Mouse (Mus musculus): ENCODE data around the gene Nmb. TPM values are rescaled to one million over a fixed set of nuclear protein-coding genes. Genes with fewer than 3 reads are reported as not detected.

Gene Nmb
- 10.4 and 12.3 TPM in 2 replicates for polyA plus RNA-seq (2012; rRNA removed)

GRCm38 (mm10) chr7:80904921-80905515 lies at the start of gene Nmb:
Nmb (minus strand) TSS chr7:80905076.

GRCm38 (mm10) chr7:80947445-80948350 lies 42.8 kb upstream of the Nmb start, which contains the start of gene Sec11a:
Sec11a (minus strand) TSS chr7:80947780.

GRCm38 (mm10) chr7:80900944-80901501 lies 3.9 kb downstream of the Nmb start, which contains the start of gene Wdr73:
Wdr73 (minus strand) TSS chr7:80901269.

GRCm38 (mm10) chr7:80860729-80861274 lies 44.1 kb downstream of the Nmb start, which contains the start of gene Zscan2:
Zscan2 (plus strand) TSS chr7:80860920.

Other genes starting within 250 kb of the Nmb start
- gene Crtc3, start 216.2 kb downstream of the Nmb start, polyA plus RNA-seq (2012; rRNA removed), result 13.7 and 16.2 TPM in 2 replicates
- gene Iqgap1, start 79.1 kb downstream of the Nmb start, polyA plus RNA-seq (2012; rRNA removed), result 28.8 and 29.7 TPM in 2 replicates
- gene Zscan2, start 44.2 kb downstream of the Nmb start, polyA plus RNA-seq (2012; rRNA removed), result 25.7 and 29.5 TPM in 2 replicates
- gene Wdr73, start 3.8 kb downstream of the Nmb start, polyA plus RNA-seq (2012; rRNA removed), result 34.4 and 35.0 TPM in 2 replicates
- 109 and 113 TPM in 2 replicates for gene Sec11a, start 42.7 kb upstream of the Nmb start, polyA plus RNA-seq (2012; rRNA removed)
- 14.2 and 16.6 TPM in 2 replicates for gene Zfp592, start 88.6 kb upstream of the Nmb start, polyA plus RNA-seq (2012; rRNA removed)
- 0.13 and 0.29 TPM in 2 replicates for gene Alpk3, start 152.5 kb upstream of the Nmb start, polyA plus RNA-seq (2012; rRNA removed)
- gene Slc28a1, start 209.7 kb upstream of the Nmb start, polyA plus RNA-seq (2012; rRNA removed), result 0.05 and 0.09 TPM in 2 replicates

Measured in central nervous system, embryonic 18 days (tissue).